Mouse (Mus musculus) limb, embryonic 12.5 days (tissue): Measurements from ENCODE around the gene Isyna1. TPM values are rescaled to one million over a fixed set of nuclear protein-coding genes. Genes with fewer than 3 reads are reported as not detected.
A peak's percentile ranks its signal among the peaks of the same experiment; 100 is the strongest.

Experiments used
- ATAC-seq: fragments of 200-750 bp; cut with Nextera tagmentation; 2 replicates; pipeline ENCODE4 v1.8.0; 2017; ENCODE audit warnings: low read depth, moderate TSS enrichment; ENCODE audit not compliant: insufficient number of reproducible peaks, insufficient read depth, low FRiP score, low TSS enrichment
- H3K27ac ChIP-seq: fragments of 300-500 bp; sonication (generic); 2 replicates; pipeline ENCODE4 v1.5.1; 2016; ENCODE audit warnings: mild to moderate bottlenecking, moderate library complexity
- H3K27me3 ChIP-seq: fragments of 300-500 bp; sonication (generic); 2 replicates; pipeline ENCODE4 v1.6.1; 2016; ENCODE audit warnings: mild to moderate bottlenecking, moderate library complexity
- H3K36me3 ChIP-seq: fragments of 300-500 bp; sonication (generic); 2 replicates; pipeline ENCODE4 v1.6.1; 2016; ENCODE audit warnings: mild to moderate bottlenecking, moderate library complexity
- H3K4me1 ChIP-seq: fragments of 300-500 bp; sonication (generic); replicated peaks from 2 replicates; pipeline ENCODE4 v1.6.1; 2016
- H3K4me2 ChIP-seq: fragments of 300-500 bp; sonication (generic); 2 replicates; pipeline ENCODE4 v1.6.1; 2016; ENCODE audit warnings: mild to moderate bottlenecking, moderate library complexity
- H3K4me3 ChIP-seq: fragments of 300-500 bp; sonication (generic); replicated peaks from 2 replicates; pipeline ENCODE4 v1.5.1; 2016; ENCODE audit warnings: mild to moderate bottlenecking
- H3K9ac ChIP-seq: fragments of 300-500 bp; sonication (generic); replicated peaks from 2 replicates; pipeline ENCODE4 v1.6.1; 2016; ENCODE audit warnings: mild to moderate bottlenecking, moderate library complexity
- H3K9me3 ChIP-seq: fragments of 300-500 bp; sonication (generic); 2 replicates; pipeline ENCODE4 v1.6.1; 2016; ENCODE audit warnings: mild to moderate bottlenecking, moderate library complexity
- WGBS: fragments of 180-500 bp; shearing (Covaris S2); methylation state at CpG from one replicate; pipeline ENCODE4 v1.1.7; 2016; 5-methylcytosine and 5-hydroxymethylcytosine counted together
- polyA plus RNA-seq: library from polyadenylated mRNA; unstranded; fragments of >200 nt; fragmentation: Nextera tagmentation; extraction: Ambion mirVana; gene quantifications from 2 replicates; pipeline ENCODE4 v1.2.1, GENCODE M21; 2016

The Isyna1 gene
- polyA plus RNA-seq, 1 experiment from 2014 or later: 180 TPM

GRCm38 (mm10) chr8:70643019-70643418, 48.8 kb downstream of the Isyna1 start:
- Histone ChIP-seq H3K36me3 (no peaks in the 10 kb centered on the region), H3K9me3 (no peaks in the 10 kb centered on the region), H3K4me3 (no peak overlapping the region), H3K4me2 (no peak overlapping the region), H3K9ac (no peak overlapping the region), H3K27ac (no peak overlapping the region), H3K27me3 (no peaks in the 10 kb centered on the region), H3K4me1 (peaks cover 31% of the 10 kb centered on the region)
- WGBS: 70% methylated on average over 3 of the region's 3 CpGs
- no peak for ATAC-seq

GRCm38 (mm10) chr8:70644065-70644464, 49.9 kb downstream of the Isyna1 start:
- H3K36me3 ChIP-seq: peaks cover 6% of the 10 kb centered on the region; the same call in 1 of the 2 replicates
- H3K4me3 ChIP-seq: no peak overlapping the region
- no peak for ATAC-seq
- H3K9me3 ChIP-seq: no peaks in the 10 kb centered on the region
- no peak overlapping the region for H3K9ac ChIP-seq
- no peaks in the 10 kb centered on the region for H3K27me3 ChIP-seq
- 82% methylated on average over 2 of the region's 2 CpGs for WGBS
- H3K27ac ChIP-seq: no peak overlapping the region
- peaks cover 36% of the 10 kb centered on the region for H3K4me1 ChIP-seq
- H3K4me2 ChIP-seq: no peak overlapping the region

DNA sequence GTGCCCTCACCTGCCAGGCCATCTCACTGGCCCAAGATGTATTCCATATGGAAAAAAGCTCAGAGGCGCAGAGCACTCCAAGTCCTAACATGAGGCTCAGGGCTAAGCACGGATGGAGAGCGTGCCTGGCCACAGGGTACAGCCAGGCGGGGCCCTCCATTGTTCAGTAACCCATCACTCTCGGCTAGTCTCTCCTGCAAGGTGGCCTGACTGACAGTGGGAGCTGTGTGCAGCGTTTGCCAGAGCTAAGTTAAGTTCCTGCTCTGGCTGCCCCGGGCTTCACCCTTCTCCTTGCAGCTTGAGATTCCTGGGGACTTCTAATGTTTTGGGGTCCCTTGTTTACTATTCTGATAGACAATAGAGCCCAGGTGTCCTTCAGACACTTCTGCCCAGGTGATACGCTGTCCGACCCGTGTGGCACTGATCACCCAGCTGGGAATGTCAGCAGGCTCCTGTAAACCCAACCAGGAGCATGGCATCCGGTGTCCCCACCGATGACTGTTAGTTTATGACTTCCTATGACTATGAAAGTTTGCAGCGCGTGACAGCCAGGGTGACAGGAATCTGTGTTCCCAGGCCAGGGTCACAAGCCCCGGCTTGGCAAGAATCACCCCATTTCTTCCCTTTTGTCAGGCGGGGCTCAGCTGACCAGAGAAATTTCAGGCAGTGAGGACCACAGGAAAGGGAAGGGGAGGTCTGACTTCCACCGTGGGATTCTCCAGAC, 51.5 kb downstream of the Isyna1 start:
- Histone ChIP-seq H3K9me3 (no peaks in the 10 kb centered on the region), H3K27me3 (no peaks in the 10 kb centered on the region), H3K9ac (no peak overlapping the region), H3K4me2 (no peak overlapping the region), H3K36me3 (peaks cover 22% of the 10 kb centered on the region), H3K4me1 (peaks cover 42% of the 10 kb centered on the region), H3K27ac (peak overlapping the region; percentile 50), H3K4me3 (no peak overlapping the region)
- WGBS: 59% methylated on average over 17 of the region's 17 CpGs
- no peak for ATAC-seq

DNA sequence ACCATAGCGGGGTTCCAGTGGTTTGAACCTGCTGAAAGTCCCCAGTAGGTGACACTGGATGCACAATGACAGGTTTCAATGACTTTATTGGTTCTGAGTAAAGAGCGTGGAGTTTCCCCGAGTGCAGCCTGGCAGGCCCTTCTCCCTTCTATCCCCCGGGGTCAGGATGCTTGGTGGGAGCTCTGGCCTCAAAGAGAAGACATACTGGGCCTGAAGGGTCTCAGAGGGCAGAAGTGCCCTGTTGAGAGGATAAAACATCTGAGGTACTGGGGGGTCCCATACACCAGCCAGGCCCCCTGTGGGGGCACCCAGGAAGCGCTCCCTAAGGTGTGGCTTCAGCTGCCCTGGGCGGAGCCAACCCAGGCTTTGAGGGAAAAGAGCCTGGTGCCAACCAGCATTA, 52.2 kb downstream of the Isyna1 start:
- ATAC-seq: no peak
- WGBS: 69% methylated on average over 6 of the region's 6 CpGs
- no peak overlapping the region for H3K9ac ChIP-seq
- H3K4me1 ChIP-seq: peaks cover 42% of the 10 kb centered on the region
- H3K4me3 ChIP-seq: no peak overlapping the region
- no peak overlapping the region; the same call in 1 of the 2 replicates for H3K27ac ChIP-seq
- H3K36me3 ChIP-seq: peaks cover 29% of the 10 kb centered on the region
- no peaks in the 10 kb centered on the region for H3K27me3 ChIP-seq
- H3K4me2 ChIP-seq: no peak overlapping the region
- no peaks in the 10 kb centered on the region for H3K9me3 ChIP-seq

GRCm38 (mm10) chr8:70646775-70647174, 52.6 kb downstream of the Isyna1 start:
- Histone ChIP-seq H3K9ac (no peak overlapping the region), H3K4me1 (peaks cover 42% of the 10 kb centered on the region), H3K4me2 (no peak overlapping the region), H3K27me3 (no peaks in the 10 kb centered on the region), H3K27ac (no peak overlapping the region), H3K4me3 (no peak overlapping the region), H3K36me3 (peaks cover 33% of the 10 kb centered on the region), H3K9me3 (no peaks in the 10 kb centered on the region)
- ATAC-seq: no peak

Other genes starting within 250 kb of the Isyna1 start
- gene Upf1, start 241.1 kb upstream of the Isyna1 start, polyA plus RNA-seq: 32.5 and 34.3 TPM in 2 replicates
- 2.8 and 5.8 TPM in 2 replicates for gene Comp, start 220.8 kb upstream of the Isyna1 start, polyA plus RNA-seq
- 18.4 and 24.8 TPM in 2 replicates for gene Crtc1, start 154.8 kb upstream of the Isyna1 start, polyA plus RNA-seq
- 26.8 and 27.3 TPM in 2 replicates for gene Klhl26, start 117.4 kb upstream of the Isyna1 start, polyA plus RNA-seq
- 17.5 and 22.1 TPM in 2 replicates for gene Tmem59l, start 107.0 kb upstream of the Isyna1 start, polyA plus RNA-seq
- 82.4 and 105 TPM in 2 replicates for gene Crlf1, start 101.2 kb upstream of the Isyna1 start, polyA plus RNA-seq
- gene Rex1bd, start 87.6 kb upstream of the Isyna1 start, polyA plus RNA-seq: 142 and 151 TPM in 2 replicates
- gene Uba52, start 83.6 kb upstream of the Isyna1 start, polyA plus RNA-seq: 882 and 891 TPM in 2 replicates
- gene Fkbp8, start 66.6 kb upstream of the Isyna1 start, polyA plus RNA-seq: 280 and 286 TPM in 2 replicates
- 50.3 and 50.7 TPM in 2 replicates for gene Kxd1, start 66.4 kb upstream of the Isyna1 start, polyA plus RNA-seq
- 18.7 and 21.2 TPM in 2 replicates for gene Ell, start 54.9 kb upstream of the Isyna1 start, polyA plus RNA-seq
- 137 and 151 TPM in 2 replicates for gene Ssbp4, start 14.5 kb downstream of the Isyna1 start, polyA plus RNA-seq
- 0.76 and 1.2 TPM in 2 replicates for gene Lrrc25, start 21.8 kb downstream of the Isyna1 start, polyA plus RNA-seq
- 0.15 TPM in 1 of 2 replicates, not detected in the other for gene Gdf15, start 38.1 kb downstream of the Isyna1 start, polyA plus RNA-seq
- 45.7 and 53.9 TPM in 2 replicates for gene Pgpep1, start 66.0 kb downstream of the Isyna1 start, polyA plus RNA-seq
- 335 and 339 TPM in 2 replicates for gene Lsm4, start 78.9 kb downstream of the Isyna1 start, polyA plus RNA-seq
- 117 and 121 TPM in 2 replicates for gene Jund, start 104.6 kb downstream of the Isyna1 start, polyA plus RNA-seq
- gene Iqcn, start 109.1 kb downstream of the Isyna1 start, polyA plus RNA-seq: not detected in 2 replicates
- gene Gm3336, start 124.2 kb downstream of the Isyna1 start, polyA plus RNA-seq: not detected in 2 replicates
- 0.24 and 0.33 TPM in 2 replicates for gene Pde4c, start 129.3 kb downstream of the Isyna1 start, polyA plus RNA-seq
- gene Rab3a, start 160.3 kb downstream of the Isyna1 start, polyA plus RNA-seq: 13.7 and 13.8 TPM in 2 replicates
- gene Mpv17l2, start 166.6 kb downstream of the Isyna1 start, polyA plus RNA-seq: 25.8 and 29.0 TPM in 2 replicates
- gene Pik3r2, start 182.3 kb downstream of the Isyna1 start, polyA plus RNA-seq: 80.2 and 80.6 TPM in 2 replicates
- 13.2 and 14.5 TPM in 2 replicates for gene Mast3, start 210.7 kb downstream of the Isyna1 start, polyA plus RNA-seq
- gene Il12rb1, start 214.1 kb downstream of the Isyna1 start, polyA plus RNA-seq: not detected in 2 replicates
- 5.3 and 6.4 TPM in 2 replicates for gene Arrdc2, start 245.3 kb downstream of the Isyna1 start, polyA plus RNA-seq